Mouse (Mus musculus) megakaryocyte, adult 5-6 weeks (primary cell): ENCODE measurements around the gene Gipc2. TPM values are rescaled to one million over a fixed set of nuclear protein-coding genes. Genes with fewer than 3 reads are reported as not detected.

Experiments
- ATAC-seq: 2 replicates; pipeline ENCODE4 v1.8.0; 2016; ENCODE audit warnings: mild to moderate bottlenecking, inconsistent platforms; ENCODE audit not compliant: poor library complexity, severe bottlenecking
- total RNA-seq, 2 experiments: library from RNA; stranded (forward) in 1 of 2; stranded (reverse) in 1 of 2; fragments of 153-499, 151-499 nt in 1 of 2; fragments of 221-1000, 200-1000 nt in 1 of 2; gene quantifications; 2 replicates each; pipeline versions ENCODE4 v1.2.3 to v1.2.4; 2015 to 2017

Gene Gipc2
- total RNA-seq, 2 experiments from 2014 or later = 0.44 TPM; not detected in 1

DNA sequence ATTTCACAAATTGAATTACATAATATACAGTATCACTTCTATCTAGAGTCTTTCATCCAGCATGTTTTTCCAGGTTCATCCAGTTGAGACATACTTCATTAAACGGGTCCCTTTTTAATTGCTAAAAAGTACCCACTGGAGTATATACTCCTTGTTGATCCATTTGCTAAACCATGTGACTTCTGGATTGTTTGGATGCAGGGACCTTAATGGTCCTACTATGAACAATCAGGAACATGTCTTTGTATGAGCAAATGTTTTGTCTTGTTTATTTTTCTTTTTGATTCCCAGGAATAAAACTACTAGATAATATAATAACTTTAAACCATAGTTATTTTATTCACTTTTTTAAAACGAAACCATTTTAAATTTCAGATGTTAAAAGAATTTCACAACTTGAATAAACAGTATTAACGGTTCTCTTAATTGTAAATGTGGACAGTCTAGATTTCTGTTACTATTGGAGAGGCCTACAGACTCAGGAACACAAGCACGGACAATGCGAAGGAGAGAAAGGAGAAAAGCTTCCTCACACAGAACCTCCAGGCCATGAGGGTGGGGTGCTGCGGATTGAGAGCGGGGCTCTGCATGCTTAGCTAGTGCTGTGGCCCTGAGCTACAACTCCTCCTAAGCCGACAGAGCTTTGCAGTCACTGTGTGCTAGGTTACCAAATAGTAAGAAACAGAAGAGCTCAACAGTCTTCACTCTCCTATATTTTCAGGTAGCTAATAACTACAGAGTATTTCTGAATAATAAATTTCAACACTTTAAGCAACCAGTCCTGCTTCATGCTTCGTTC lies 24.8 kb upstream of the Gipc2 start:
- ATAC-seq = no peak

DNA sequence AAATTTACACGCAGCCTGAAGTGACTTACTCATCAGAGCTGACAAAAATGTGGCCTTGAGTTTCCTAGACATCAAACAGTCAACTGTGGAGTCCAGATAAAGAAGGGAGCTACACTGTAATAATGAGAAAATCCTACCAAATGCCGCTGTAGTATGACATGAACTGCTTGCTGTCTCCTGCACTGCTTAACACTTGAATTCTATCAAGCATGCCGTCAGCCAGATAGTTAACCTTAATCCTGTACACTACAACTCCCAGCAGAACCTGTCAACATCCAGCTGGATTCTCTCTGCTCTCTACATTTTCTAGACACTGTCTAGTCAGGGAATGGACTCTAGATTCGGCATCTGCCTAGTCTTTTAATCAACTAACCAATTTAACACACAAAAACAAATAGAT lies 23.3 kb upstream of the Gipc2 start:
- no peak for ATAC-seq

DNA sequence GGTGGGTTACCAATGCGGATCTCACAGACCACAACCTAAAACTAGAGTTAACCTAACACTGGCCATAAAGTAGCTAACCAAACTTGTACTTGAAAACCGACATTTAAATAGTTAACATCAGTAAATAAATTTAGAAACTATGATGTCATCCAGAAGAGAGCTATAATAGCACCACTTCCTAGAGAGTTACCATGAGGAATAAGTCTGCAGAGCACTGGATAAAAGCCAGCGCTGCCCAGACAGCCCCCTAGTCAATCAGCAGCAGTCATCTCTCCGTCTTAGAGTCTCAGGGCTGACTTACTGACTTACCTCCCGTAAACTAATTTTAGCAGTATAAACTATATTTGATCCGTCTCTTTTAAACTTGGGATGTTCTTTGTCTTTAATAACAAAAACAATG lies 20.1 kb upstream of the Gipc2 start:
- ATAC-seq = no peak

DNA sequence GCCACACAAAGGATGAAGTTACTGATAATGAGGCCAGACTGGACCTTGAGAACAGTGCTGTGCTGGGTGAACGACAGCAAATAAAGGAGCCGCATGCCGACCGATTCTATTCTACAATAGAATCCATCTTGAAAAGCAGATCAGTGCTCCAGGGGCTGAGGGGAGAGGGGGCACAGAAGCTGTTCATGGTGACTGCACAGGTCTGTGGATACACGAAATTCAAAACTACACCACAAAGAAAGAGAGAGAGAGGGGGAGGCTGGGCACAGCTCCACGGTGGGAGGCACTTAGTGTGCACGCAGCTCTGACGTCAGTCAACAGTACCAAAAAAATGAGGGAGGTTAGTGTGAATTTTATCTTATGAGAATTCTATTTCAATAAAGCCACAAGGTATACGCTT lies 17.5 kb upstream of the Gipc2 start:
- ATAC-seq = no peak

DNA sequence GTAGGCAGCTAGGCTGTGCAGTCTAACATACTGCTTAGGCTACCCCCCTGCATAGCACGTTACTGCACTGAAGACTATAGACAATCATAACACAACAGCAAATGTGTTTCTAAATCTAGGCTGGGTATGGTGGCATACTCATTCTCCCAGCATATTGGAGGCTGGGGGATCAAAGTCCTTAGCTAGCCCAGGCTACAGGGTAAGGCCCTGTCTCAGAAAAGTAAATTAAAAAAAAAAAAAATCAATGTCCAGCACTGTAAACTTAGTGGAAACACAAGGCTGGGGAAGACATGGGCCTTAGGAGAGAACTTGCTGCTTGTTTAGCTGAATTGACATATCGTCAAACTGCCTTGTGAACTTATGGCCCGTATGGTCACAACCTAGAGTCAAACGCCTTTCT lies 14.6 kb upstream of the Gipc2 start:
- ATAC-seq = no peak

DNA sequence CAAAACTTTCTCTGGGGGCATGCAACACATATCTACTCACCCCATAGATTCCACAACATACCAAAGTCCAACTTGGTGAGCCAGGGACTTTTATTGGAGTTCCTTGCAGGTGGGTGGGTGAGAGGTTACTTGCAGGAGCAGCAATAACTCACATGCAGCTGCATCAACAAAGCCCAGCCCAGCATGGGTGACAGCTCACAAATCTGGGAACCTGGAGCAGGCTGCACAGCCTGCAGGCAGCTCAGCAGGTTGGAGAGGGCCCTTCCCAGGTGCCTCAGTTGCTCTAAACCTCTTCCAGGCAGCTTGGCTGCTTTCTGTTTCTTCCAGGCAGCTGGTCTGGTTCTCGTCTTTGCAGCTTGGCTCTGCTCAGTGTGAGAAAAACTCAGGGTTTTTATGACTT lies 13.3 kb upstream of the Gipc2 start:
- no peak for ATAC-seq

DNA sequence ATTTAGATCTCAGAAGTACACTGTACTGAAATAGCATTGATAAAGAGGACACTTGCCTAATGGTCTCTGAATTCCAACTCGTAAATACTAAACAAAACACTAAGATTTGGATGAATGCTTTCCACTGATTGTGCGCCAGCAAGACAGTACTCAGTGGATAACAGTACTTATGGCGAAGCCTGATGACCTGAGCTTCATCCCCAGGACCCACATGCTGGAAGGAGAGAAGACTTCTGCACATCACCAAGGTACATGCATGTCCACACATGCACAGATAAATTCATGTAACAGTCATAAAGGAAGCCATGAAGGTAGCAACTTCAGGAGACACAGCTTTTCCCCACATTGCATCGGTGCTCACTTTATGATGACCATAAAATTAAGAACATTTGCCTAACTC lies 12.8 kb upstream of the Gipc2 start:
- ATAC-seq = no peak

DNA sequence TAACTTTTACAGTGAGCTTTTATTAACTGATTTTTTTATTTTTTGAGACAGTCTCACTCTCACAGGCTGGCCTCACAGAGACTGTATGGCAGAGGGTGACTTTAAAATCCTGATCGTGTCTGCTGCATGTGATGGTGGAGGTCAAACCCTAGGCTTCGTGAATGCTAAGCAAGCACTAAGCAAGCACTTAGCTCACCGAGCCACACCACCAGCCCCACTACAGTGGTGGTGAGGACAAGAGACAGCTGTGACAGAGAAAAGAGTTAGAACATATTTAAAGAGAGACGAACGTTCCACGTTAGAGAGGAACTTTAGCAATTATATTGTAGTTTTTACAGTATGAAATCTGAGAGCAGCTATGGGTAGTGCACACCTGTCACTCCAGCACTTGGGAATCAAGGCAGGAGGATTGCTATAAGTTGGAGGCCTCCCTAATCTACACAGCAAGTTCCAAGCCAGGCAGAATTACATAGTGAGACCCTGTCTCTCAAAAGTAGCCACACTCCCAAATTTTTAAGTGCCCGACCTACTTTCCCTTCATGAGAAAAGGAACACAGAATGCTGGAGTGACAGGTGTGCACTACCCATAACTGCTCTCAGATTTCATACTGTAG lies 6.4 kb upstream of the Gipc2 start:
- ATAC-seq = no peak

DNA sequence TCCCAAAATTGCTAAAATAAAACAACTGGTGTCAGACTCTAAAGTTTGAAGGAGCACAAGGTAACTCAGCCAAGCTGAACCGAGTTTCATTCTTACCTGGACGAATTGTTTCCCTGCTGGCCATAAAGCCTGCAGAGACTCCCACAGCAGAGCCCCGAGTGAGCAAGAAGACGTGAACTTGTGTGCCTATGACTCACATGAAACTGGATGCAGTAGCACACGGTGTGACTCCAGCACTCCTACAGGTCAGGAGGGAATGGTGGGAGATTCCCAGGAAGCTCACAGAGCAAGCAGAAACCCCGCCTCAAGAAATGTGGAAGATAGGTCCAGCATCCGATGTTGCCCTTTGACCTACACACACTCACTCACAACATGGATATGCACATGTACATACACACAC lies 5.8 kb upstream of the Gipc2 start:
- ATAC-seq = no peak

DNA sequence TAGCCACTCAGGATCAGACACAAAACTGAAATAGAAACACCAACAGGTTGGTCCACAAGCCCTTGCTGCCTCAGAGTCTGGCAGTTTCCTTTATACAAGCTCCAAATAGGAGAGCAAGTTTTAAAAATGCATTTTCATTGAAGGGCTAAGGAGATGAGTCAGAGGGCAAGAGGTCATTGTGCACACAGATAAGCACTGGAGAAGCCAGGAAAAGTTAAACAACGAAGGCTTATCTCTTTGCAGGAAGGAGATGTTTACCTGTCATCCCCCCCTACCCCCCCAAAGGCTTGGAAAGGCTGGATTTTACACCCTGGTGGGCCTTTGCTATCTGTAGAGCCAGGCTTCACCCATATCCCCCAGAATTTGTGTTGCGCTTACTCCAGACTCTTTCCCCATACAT lies 5.2 kb upstream of the Gipc2 start:
- ATAC-seq = no peak

DNA sequence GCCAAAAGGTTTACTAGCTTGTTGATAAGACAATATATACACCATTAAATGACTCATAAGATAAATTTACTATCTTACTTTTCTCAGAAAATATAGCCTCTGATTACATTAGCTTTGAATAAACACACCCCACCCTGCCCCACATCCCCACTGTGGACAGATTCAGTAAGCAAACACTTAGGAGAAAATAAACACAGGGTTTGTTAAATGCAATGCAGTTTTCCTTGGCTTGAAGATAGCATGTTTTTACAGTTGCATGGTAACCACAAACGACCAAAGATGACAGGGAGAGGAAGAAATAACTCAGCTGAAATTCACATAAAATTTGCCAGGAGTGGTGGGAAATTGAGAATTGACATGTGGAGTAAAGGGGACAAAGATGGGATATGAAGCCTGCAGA lies 4.4 kb upstream of the Gipc2 start:
- ATAC-seq = no peak

DNA sequence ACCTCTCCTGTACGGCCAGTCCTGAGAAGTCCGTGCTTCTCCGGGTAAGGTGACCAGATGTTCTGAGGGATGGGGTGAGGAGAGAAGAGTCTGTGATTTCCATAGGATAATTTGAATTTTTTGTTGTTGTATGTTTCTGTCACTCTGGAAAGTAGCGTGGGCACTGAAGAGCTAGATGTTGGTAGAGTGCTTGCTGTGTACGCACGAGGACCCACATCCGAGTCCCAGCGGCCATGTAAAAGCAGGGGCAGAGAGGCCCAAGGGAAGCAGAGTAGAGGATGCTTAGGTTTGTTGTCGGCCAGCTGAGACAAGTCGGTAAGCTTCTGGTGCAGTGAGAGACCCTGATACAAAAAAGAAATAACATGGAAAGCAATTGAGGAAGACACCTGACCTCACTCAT lies 2.0 kb upstream of the Gipc2 start:
- ATAC-seq = no peak

DNA sequence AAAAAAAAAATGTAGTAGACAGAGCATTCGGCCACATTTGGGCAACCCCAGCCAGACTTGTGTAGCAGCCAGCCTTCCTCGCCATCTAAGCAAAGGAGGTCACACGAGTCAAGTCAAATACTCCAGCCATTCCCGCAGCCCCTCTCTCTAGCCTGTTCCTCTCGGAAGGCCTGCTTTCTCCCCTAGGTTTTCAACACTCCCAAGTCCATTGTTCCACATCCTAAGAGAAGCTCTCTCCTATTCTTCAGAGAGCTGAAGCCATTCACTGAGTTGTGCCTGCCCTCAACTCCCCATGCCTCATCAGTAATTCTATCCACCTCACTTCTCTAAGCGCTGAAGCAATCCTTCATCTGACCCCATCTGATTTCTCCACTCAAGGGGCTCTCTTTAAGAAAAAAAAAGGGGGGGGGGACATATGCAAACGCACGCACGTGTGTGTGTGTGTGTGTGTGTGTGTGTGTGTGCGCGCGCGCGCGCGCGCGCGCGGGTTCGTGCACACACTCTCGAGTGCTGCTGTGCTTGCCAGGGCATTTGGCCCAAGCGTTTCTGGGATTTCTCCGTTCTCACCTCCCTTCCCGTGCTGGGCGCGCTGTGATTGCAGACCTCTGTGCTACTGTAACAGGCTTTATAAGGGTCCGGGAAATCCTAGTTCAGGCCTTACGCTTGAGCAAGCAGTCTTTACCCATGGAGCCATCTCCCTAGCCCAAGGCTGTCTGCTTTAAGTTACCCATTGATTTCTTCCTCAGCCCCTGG lies 845 bp upstream of the Gipc2 start:
- no peak for ATAC-seq

DNA sequence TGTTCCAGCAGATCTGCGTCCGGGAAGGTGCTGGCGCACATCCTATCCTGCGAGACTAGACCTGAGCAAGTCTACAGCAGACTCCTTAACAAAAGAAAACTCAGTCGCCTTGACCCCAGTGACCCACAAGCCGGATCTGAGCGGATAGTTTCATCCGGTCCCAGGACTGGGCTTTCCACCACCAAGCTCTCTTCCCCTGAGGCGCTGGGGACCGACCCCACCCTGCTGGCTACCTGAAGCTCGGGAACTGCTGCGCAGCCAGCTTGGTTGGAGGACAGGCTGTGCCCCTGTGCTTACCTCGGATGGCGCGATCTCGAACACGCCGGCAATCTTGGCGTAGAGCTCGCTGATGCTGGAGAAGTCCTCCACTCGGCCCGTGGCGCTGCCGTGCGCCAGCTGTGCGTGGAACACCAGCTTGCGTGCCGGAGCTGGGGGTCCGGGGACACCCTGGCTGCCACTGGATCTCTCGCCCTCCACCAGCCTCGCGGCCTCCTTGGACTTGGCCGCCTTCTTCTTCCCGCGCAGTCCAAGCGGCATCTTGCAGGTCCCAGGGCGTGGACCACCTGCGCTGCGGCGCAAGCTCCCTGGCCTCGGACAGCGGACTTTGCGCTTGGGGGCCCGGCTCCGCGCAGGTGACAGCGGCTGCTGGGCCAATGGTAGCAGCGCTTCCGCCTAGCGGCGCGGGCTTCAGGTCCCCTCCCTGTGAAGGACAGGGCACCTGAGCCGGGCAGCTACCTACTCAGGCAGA lies 505 bp downstream of the Gipc2 start:
- peak; percentile 43; the same call in 1 of the 2 replicates for ATAC-seq

DNA sequence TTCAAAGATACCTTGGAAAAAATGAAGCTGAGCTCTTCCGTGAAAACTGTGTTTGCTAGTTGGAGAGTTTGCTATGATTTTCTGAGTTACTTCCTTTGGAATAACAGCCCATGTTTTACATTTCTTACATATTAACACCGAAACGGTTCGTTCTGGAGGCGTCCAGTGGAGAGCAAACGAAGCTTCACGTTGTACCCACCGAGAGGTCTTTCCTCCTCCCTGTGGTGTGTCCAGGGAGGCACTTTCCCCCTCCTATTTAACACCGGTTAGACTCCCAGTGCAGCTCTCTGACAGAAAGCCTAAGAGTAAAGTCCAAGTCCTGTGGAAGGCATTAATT lies 1.0 kb downstream of the Gipc2 start:
- ATAC-seq = no peak

DNA sequence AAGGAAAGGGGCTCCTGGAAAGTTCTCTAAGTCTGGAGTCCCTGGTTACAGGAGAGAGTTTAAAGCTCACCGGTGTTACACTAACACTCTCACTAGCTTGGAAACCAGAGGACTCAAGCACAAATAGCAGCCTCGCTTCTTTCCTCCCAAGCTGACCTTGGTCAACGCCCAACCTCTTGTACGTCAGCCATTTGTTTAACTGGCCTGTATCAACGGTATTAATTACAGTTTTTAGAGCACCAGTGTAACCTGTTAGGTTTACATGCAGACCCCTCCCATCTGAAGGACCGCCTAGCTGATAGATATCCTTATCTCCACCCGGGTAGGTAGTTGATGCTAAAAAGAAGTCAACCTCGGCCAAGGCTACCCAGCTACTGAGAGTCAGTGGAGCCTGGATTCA lies 2.7 kb downstream of the Gipc2 start:
- no peak for ATAC-seq

DNA sequence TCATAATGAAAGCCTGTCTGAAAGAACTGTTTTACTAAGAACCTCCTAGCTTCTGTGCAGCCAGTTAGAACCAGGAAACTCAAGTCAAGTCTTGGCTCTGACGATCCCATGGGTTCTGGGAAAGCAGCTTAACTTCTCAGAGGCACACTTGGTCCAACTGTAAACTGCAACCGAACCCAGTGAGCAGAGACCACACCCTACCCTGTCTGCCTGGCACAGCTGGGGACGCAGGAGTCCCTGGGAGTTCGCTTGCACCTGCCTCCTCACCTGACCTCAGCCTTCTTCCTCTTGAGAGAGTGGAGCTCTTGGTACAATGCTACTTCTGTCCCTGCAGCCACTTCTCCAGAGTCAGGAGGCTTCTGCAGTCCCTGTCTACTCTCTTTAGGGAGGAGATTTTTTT lies 5.4 kb downstream of the Gipc2 start:
- ATAC-seq = no peak

DNA sequence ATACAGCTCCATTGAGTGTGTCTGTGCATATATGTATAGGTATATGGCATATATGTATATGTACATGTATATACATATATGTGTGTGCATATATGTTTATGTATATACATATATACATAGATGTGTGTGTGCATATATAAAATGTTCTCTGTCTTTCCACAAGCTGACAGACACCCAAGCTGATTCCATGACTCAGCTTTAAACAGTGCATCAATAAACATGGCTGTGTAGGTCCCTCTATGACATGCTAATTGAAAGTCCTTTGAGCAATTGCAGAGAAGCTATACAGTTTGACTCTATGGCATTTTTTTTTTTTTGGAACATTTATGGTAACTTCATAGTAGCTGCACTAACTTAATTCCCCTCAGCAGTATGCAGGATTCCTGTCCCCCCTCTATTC lies 6.7 kb downstream of the Gipc2 start:
- ATAC-seq = no peak

DNA sequence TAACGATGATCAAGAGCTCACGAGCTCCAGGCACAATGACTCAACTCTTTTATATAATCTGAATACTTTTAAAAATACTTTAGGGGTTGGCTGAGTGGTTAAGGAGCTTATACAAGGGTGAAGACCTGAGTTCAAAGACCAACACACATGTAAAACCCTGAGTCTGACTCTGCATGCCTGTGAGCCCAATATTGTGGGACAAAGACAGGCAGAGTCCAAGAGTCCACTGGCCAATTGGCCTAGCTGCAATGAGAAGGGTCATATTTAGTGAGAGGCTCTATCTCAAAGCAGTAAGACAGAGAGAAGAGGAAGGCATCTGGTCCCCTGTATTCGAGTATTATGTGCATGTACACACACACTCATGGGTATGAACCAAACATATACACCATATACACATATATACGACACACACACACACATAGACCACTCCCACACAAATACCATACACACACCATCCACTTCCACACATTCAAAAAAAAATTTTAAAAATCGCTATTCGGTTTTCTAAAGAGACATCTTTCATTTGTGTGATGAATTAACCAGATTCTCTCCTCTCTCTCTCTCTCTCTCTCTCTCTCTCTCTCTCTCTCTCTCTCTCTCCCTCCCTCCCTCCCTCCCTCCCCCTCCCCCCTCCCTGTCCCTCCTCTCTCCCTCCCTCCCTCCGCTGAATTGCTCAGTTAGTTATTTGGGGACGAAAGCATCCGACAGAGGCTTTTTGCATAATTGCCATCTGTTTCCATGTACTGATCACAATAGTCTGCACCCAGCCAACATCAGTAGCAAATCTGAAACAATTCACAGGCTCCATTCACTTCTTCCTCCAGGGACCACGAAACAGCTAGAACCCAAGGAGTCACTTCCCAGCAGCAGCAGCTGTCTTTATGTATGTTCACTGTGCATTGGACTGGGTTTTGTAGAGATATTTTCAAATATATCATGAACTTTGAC lies 7.4 kb downstream of the Gipc2 start:
- ATAC-seq = no peak

DNA sequence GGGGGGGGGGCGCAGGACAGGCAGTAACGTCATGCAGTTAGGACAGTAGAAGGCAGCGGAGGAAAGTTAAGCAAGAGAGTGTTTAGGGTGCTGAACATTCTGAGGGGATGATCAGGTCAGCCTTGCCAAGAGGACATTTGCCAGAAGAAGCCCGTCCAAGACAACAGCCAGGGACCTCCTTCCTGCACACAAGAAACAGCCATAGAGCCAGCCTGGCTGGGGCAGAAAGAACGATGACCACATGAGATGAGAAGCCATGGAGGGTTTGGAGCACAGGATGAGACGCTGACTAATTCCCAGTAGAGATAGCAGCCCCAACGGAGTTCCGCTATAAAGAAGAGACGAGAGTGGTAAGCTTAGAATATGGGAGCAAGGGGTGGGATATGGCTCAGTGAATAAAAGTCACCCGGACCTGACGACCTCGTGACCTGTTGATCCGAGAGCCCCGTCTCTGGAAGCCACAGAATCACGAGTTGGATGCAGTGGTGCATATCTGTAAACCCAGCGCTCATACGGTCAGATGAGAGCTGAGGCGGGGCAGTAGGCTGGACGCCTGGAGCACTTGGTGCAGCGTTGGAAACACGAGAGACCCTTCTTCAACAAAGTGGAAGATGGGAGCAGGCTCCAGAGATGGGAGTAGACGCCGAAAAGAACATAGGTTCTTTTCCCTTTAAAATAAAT lies 9.1 kb downstream of the Gipc2 start:
- ATAC-seq = no peak
